ENCODE assay signal across 21 mouse cellular contexts in the genomic region with DNA sequence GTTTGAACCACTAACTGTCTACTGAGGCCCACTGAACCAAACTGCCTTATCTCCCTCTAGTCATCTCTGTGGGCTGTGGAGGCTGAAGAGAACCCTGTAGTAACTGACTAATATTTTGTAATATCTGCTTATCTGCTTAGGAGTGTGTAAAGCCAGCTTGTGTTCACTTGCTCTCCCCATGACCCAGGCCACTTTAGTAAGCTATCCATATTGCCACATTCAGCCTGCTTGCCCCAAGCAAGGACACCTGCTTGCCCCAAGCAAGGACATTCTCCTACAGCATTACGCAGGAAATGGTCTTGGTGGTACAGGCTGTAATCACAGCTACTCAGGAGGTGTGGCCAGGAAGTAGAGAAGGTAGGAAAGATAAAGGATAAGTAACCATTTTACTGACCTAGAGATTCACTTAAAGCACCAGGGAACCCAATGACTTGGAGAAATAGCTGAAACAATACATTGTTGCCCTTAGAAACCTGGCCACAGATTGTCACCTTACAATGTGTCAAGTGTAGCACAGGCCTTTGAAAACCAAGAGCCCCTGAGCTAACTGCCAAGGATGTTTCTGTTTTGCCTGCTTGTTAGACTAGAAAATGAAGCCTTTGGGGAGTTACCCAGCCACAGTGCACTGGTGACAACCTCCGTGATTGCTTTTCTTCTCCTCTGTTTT. TPM values are rescaled to one million over a fixed set of nuclear protein-coding genes. Genes with fewer than 3 reads are reported as not detected.
A peak's percentile ranks its signal among the peaks of the same experiment; 100 is the strongest.
DNase-seq lines count a peak whose midpoint lies in the region; ATAC-seq lines count a peak whose summit lies in the region.
"Had no signal": no experiment of that assay in that cellular context is flagged by ENCODE, and none has a peak within 500 bp of the region (broad histone marks: within the 10 kb centered on the region; RNA-seq: fewer than 3 reads in every experiment).

No protein-coding gene starts in this region.

- H3K9me3 ChIP-seq in lung, embryonic 15.5 days: no peaks in the 10 kb centered on the region
- H3K9me3 ChIP-seq in liver, embryonic 12.5 days (replicated peaks): no peaks in the 10 kb centered on the region
- H3K9me3 ChIP-seq in neural tube, embryonic 15.5 days (replicated peaks): no peaks in the 10 kb centered on the region
- H3K9me3 ChIP-seq: embryonic facial prominence, embryonic 15.5 days; heart, embryonic 15.5 days; midbrain, embryonic 15.5 days had no signal

- no peak overlapping the region for H3K9ac ChIP-seq in lung, embryonic 15.5 days
- no peak overlapping the region for H3K9ac ChIP-seq in liver, embryonic 12.5 days
- no peak overlapping the region for H3K9ac ChIP-seq in neural tube, embryonic 15.5 days (replicated peaks)
- H3K9ac ChIP-seq: embryonic facial prominence, embryonic 15.5 days; heart, embryonic 15.5 days; midbrain, embryonic 15.5 days had no signal

- peak overlapping the region; percentile 15; the same call in 1 of the 2 replicates for H3K27ac ChIP-seq in lung, embryonic 15.5 days
- no peak overlapping the region for H3K27ac ChIP-seq in liver, embryonic 12.5 days
- H3K27ac ChIP-seq in neural tube, embryonic 15.5 days (replicated peaks): no peak overlapping the region
- H3K27ac ChIP-seq: embryonic facial prominence, embryonic 15.5 days; heart, embryonic 15.5 days; layer of hippocampus, adult 2 months; left cerebral cortex, adult 2 months; macrophage; midbrain, embryonic 15.5 days had no signal

- H3K4me2 ChIP-seq in lung, embryonic 15.5 days: no peak overlapping the region
- no peak overlapping the region for H3K4me2 ChIP-seq in liver, embryonic 12.5 days
- no peak overlapping the region for H3K4me2 ChIP-seq in neural tube, embryonic 15.5 days
- H3K4me2 ChIP-seq: embryonic facial prominence, embryonic 15.5 days; heart, embryonic 15.5 days; midbrain, embryonic 15.5 days had no signal

- H3K36me3 ChIP-seq in lung, embryonic 15.5 days: no peaks in the 10 kb centered on the region
- H3K36me3 ChIP-seq in liver, embryonic 12.5 days: no peaks in the 10 kb centered on the region
- no peaks in the 10 kb centered on the region for H3K36me3 ChIP-seq in neural tube, embryonic 15.5 days
- H3K36me3 ChIP-seq: embryonic facial prominence, embryonic 15.5 days; heart, embryonic 15.5 days; midbrain, embryonic 15.5 days had no signal

- H3K27me3 ChIP-seq in lung, embryonic 15.5 days: no peaks in the 10 kb centered on the region
- no peaks in the 10 kb centered on the region for H3K27me3 ChIP-seq in liver, embryonic 12.5 days (replicated peaks)
- H3K27me3 ChIP-seq in neural tube, embryonic 15.5 days (replicated peaks): no peaks in the 10 kb centered on the region
- H3K27me3 ChIP-seq: embryonic facial prominence, embryonic 15.5 days; heart, embryonic 15.5 days; midbrain, embryonic 15.5 days had no signal

- no peak for ATAC-seq in lung, embryonic 15.5 days (ENCODE audit: borderline replicate concordance, extremely low read depth, low FRiP score, low TSS enrichment)
- peak; percentile 77 for ATAC-seq in common myeloid progenitor, adult 5-6 weeks (replicated peaks; ENCODE audit: low read depth, poor library complexity, severe bottlenecking)
- peak; percentile 42; the same call in 1 of the 2 replicates for ATAC-seq in liver, embryonic 12.5 days
- ATAC-seq in neural tube, embryonic 15.5 days (ENCODE audit: low FRiP score): no peak
- ATAC-seq: midbrain, embryonic 15.5 days had no signal

- no peak overlapping the region for H3K4me3 ChIP-seq in lung, embryonic 15.5 days
- no peak overlapping the region for H3K4me3 ChIP-seq in liver, embryonic 12.5 days
- H3K4me3 ChIP-seq in neural tube, embryonic 15.5 days (replicated peaks): no peak overlapping the region
- H3K4me3 ChIP-seq: embryonic facial prominence, embryonic 15.5 days; heart, embryonic 15.5 days; layer of hippocampus, adult 2 months; left cerebral cortex, adult 2 months; midbrain, embryonic 15.5 days had no signal

- 52% methylated on average over 2 of the region's 2 CpGs for WGBS in lung, embryonic 15.5 days
- WGBS in liver, embryonic 12.5 days (ENCODE audit: insufficient replicate concordance): 31% methylated on average over 2 of the region's 2 CpGs
- WGBS in neural tube, embryonic 15.5 days: 55% methylated on average over 2 of the region's 2 CpGs

- H3K4me1 ChIP-seq in lung, embryonic 15.5 days: 0 out of 2 replicates have a peak, but pooled peaks cover 9% of the 10 kb centered on the region
- peaks cover 17% of the 10 kb centered on the region for H3K4me1 ChIP-seq in liver, embryonic 12.5 days
- no peaks in the 10 kb centered on the region for H3K4me1 ChIP-seq in neural tube, embryonic 15.5 days
- H3K4me1 ChIP-seq: embryonic facial prominence, embryonic 15.5 days; heart, embryonic 15.5 days; midbrain, embryonic 15.5 days had no signal

- no peak for DNase-seq in lung, postnatal 25 days (ENCODE audit: low spot score)
- peak; percentile 23 to 57 for DNase-seq in natural killer cell, adult 2 months (ENCODE audit: low spot score in 2 of 2)
- DNase-seq in spleen, postnatal 14 days (ENCODE audit: low spot score in 2 of 2): no peak
- DNase-seq: cerebellum, adult 8-10 months; kidney, adult 11 months; right cerebral cortex, postnatal 25 days; thymus, adult 2 months had no signal

RNA-seq across cellular contexts. Expression of a gene that starts 6.7 kb away (rescaled TPM):
- 386 and 392 TPM in 2 replicates for polyA plus RNA-seq in lung, embryonic 15.5 days (2015; fragmentation: Nextera tagmentation; extraction: Ambion mirVana)
- 567 and 596 TPM in 2 replicates for total RNA-seq in common myeloid progenitor, adult 5-6 weeks (2017)
- polyA plus RNA-seq in liver, embryonic 12.5 days (2016; fragmentation: Nextera tagmentation; extraction: Ambion mirVana): 220 and 226 TPM in 2 replicates
- 155 and 196 TPM in 2 replicates for polyA plus RNA-seq in neural tube, embryonic 15.5 days (2015; fragmentation: Nextera tagmentation; extraction: Ambion mirVana)

RNA-seq across cellular contexts. Expression of a gene that starts 9.6 kb away (rescaled TPM):
- polyA plus RNA-seq in lung, embryonic 15.5 days (2015; fragmentation: Nextera tagmentation; extraction: Ambion mirVana): not detected in 2 replicates
- not detected in 2 replicates for total RNA-seq in common myeloid progenitor, adult 5-6 weeks (2017)
- not detected in 2 replicates for polyA plus RNA-seq in liver, embryonic 12.5 days (2016; fragmentation: Nextera tagmentation; extraction: Ambion mirVana)
- polyA plus RNA-seq in neural tube, embryonic 15.5 days (2015; fragmentation: Nextera tagmentation; extraction: Ambion mirVana): not detected in 2 replicates
- total RNA-seq: layer of hippocampus, adult 2 months; left cerebral cortex, adult 2 months had no signal
- polyA plus RNA-seq: embryonic facial prominence, embryonic 15.5 days; forebrain, embryonic 11.5 days; gonadal fat pad, adult 2 months; hindbrain, embryonic 11.5 days; macrophage; midbrain, embryonic 15.5 days; neural tube, embryonic 11.5 days had no signal

RNA-seq across cellular contexts. Expression of a gene that starts 31.2 kb away (rescaled TPM):
- 0.21 and 0.65 TPM in 2 replicates for polyA plus RNA-seq in lung, embryonic 15.5 days (2015; fragmentation: Nextera tagmentation; extraction: Ambion mirVana)
- total RNA-seq in common myeloid progenitor, adult 5-6 weeks (2017): 0.15 and 0.55 TPM in 2 replicates
- polyA plus RNA-seq in liver, embryonic 12.5 days (2016; fragmentation: Nextera tagmentation; extraction: Ambion mirVana): 7.7 and 8.5 TPM in 2 replicates
- polyA plus RNA-seq in neural tube, embryonic 15.5 days (2015; fragmentation: Nextera tagmentation; extraction: Ambion mirVana): 1.3 and 1.6 TPM in 2 replicates
- polyA plus RNA-seq: heart, embryonic 15.5 days had no signal

RNA-seq across cellular contexts. Expression of a gene that starts 42.2 kb away (rescaled TPM):
- 183 and 192 TPM in 2 replicates for polyA plus RNA-seq in lung, embryonic 15.5 days (2015; fragmentation: Nextera tagmentation; extraction: Ambion mirVana)
- total RNA-seq in common myeloid progenitor, adult 5-6 weeks (2017): 30.3 and 47.1 TPM in 2 replicates
- polyA plus RNA-seq in liver, embryonic 12.5 days (2016; fragmentation: Nextera tagmentation; extraction: Ambion mirVana): 358 and 387 TPM in 2 replicates
- polyA plus RNA-seq in neural tube, embryonic 15.5 days (2015; fragmentation: Nextera tagmentation; extraction: Ambion mirVana): 198 and 210 TPM in 2 replicates

Comparison
In these comparisons a context has a peak if more than half of its experiments do, and no peak if none do; other contexts are left out.
1. ATAC-seq: peak in common myeloid progenitor, adult 5-6 weeks (single experiment) and liver, embryonic 12.5 days (single experiment); none in lung, embryonic 15.5 days (single experiment) and neural tube, embryonic 15.5 days (single experiment).
2. DNase-seq: peak in natural killer cell, adult 2 months (2 of 2); none in lung, postnatal 25 days (single experiment) and spleen, postnatal 14 days (0 of 2).